Mouse (Mus musculus) kidney, adult 2 months (tissue): ENCODE results near the gene Tnfaip2.

Experiments used
- CTCF ChIP-seq: fragments of 200-500 bp; conservative IDR thresholded peaks from 2 replicates; pipeline ENCODE4 v1.5.1; 2011; ENCODE audit warnings: low read depth, mild to moderate bottlenecking, control low read depth, low read length, moderate library complexity, mixed read lengths; ENCODE audit not compliant: insufficient read depth, insufficient read length
- POLR2A ChIP-seq: fragments of 200-500 bp; IDR thresholded peaks from one replicate; pipeline ENCODE4 v1.6.1; 2011; ENCODE audit warnings: low read depth, low read length, control low read depth

DNA sequence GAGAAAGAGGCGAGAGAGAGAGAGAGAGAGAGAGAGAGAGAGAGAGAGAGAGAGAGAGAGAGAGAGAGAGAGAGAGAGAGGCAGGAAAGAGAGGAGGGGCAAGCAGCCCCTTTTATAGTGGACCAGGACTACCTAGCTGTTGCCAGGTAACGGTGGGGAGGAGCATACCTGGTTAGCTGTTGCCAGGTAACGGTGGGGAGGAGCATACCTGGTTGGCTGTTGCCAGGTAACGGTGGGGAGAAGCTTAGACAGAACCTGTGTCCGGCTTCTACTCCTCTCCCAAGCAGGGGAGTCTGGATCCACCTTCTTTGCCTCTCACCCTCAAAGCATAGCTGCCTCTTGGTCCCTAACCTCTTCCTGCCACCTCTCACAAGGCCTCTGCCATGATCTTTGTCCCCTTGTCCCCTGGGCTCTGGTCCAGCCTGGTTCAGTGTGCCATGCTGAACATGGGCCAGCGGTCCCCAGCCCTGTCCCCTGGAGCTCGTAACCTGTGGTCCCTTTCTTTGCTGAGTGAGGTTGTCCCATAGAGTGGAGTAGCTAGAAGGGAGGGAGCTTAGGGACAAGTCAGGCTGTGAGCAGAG, 8.0 kb upstream of the Tnfaip2 start:
- TF ChIP-seq POLR2A (no peak), CTCF (no peak)
